Mouse (Mus musculus) midbrain, embryonic 16.5 days (tissue): ENCODE data around the gene Arsg. TPM values are rescaled to one million over a fixed set of nuclear protein-coding genes. Genes with fewer than 3 reads are reported as not detected.

Source experiments
- ATAC-seq: fragments of 200-750 bp; cut with Nextera tagmentation; 2 replicates; pipeline ENCODE4 v1.8.0; 2017; ENCODE audit warnings: moderate TSS enrichment
- H3K27ac ChIP-seq: fragments of 300-500 bp; sonication (generic); 2 replicates; pipeline ENCODE4 v1.5.1; 2014; ENCODE audit warnings: mild to moderate bottlenecking, low read length, mixed read lengths
- H3K27me3 ChIP-seq: fragments of 300-500 bp; sonication (generic); 2 replicates; pipeline ENCODE4 v1.6.1; 2014; ENCODE audit warnings: low read depth, low read length, mixed read lengths; ENCODE audit not compliant: control insufficient read depth, insufficient read depth
- H3K36me3 ChIP-seq: fragments of 300-500 bp; sonication (generic); 2 replicates; pipeline ENCODE4 v1.6.1; 2014; ENCODE audit warnings: mild to moderate bottlenecking, low read length, moderate library complexity, mixed read lengths; ENCODE audit not compliant: control insufficient read depth, insufficient read depth
- H3K4me1 ChIP-seq: fragments of 300-500 bp; sonication (generic); 2 replicates; pipeline ENCODE4 v1.6.1; 2014; ENCODE audit warnings: mild to moderate bottlenecking, low read length, mixed read lengths; ENCODE audit not compliant: control insufficient read depth, insufficient read depth
- H3K4me2 ChIP-seq: fragments of 300-500 bp; sonication (generic); 2 replicates; pipeline ENCODE4 v1.6.1; 2014; ENCODE audit warnings: mild to moderate bottlenecking, low read length, mixed read lengths
- H3K4me3 ChIP-seq: fragments of 300-500 bp; sonication (generic); 2 replicates; pipeline ENCODE4 v1.5.1; 2014; ENCODE audit warnings: low read depth, mild to moderate bottlenecking, low read length, moderate library complexity, mixed read lengths
- H3K9ac ChIP-seq: fragments of 300-500 bp; sonication (generic); 2 replicates; pipeline ENCODE4 v1.6.1; 2014; ENCODE audit warnings: low read depth, low read length, mixed read lengths
- H3K9me3 ChIP-seq: fragments of 300-500 bp; sonication (generic); replicated peaks from 2 replicates; pipeline ENCODE4 v1.6.1; 2014; ENCODE audit warnings: mild to moderate bottlenecking, low read length, mixed read lengths; ENCODE audit not compliant: control insufficient read depth, poor library complexity, severe bottlenecking
- WGBS: fragments of 180-500 bp; shearing (Covaris S2); extraction: QIAGEN DNeasy Blood & Tissue Kit; methylation state at CpG from one replicate; pipeline ENCODE4 v1.1.7; 2014; 5-methylcytosine and 5-hydroxymethylcytosine counted together
- polyA plus RNA-seq: library from polyadenylated mRNA; unstranded; fragments of >200 nt; fragmentation: Nextera tagmentation; extraction: Ambion mirVana; gene quantifications from 2 replicates; pipeline ENCODE4 v1.2.1, GENCODE M21; 2015

Gene Arsg
- polyA plus RNA-seq, 1 experiment from 2014 or later = 4.2 TPM

- H3K9ac ChIP-seq = no peak overlapping the region
- no peaks in the 10 kb centered on the region for H3K27me3 ChIP-seq
- H3K36me3 ChIP-seq = no peaks in the 10 kb centered on the region; the same call in 1 of the 2 replicates
- H3K27ac ChIP-seq = no peak overlapping the region
- 82% methylated on average over 5 of the region's 5 CpGs for WGBS
- H3K4me3 ChIP-seq = no peak overlapping the region
- H3K4me2 ChIP-seq = no peak overlapping the region
- no peaks in the 10 kb centered on the region for H3K4me1 ChIP-seq
- H3K9me3 ChIP-seq = no peaks in the 10 kb centered on the region
- no peak for ATAC-seq
These were observed 12.6 kb upstream of the Arsg start for GRCm38 (mm10) chr11:109460586-109460985.

- no peak overlapping the region for H3K4me2 ChIP-seq
- no peaks in the 10 kb centered on the region for H3K4me1 ChIP-seq
- no peaks in the 10 kb centered on the region for H3K36me3 ChIP-seq
- no peaks in the 10 kb centered on the region; the same call in 1 of the 2 replicates for H3K27me3 ChIP-seq
- H3K4me3 ChIP-seq = no peak overlapping the region
- WGBS = 94% methylated on average over 4 of the region's 4 CpGs
- no peak overlapping the region for H3K9ac ChIP-seq
- H3K27ac ChIP-seq = no peak overlapping the region
- no peaks in the 10 kb centered on the region for H3K9me3 ChIP-seq
- no peak for ATAC-seq
These were observed 8.1 kb upstream of the Arsg start for GRCm38 (mm10) chr11:109465068-109465467.

- Histone ChIP-seq H3K4me1 (peaks cover 2% of the 10 kb centered on the region; the same call in 1 of the 2 replicates), H3K36me3 (no peaks in the 10 kb centered on the region), H3K4me2 (no peak overlapping the region), H3K9me3 (no peaks in the 10 kb centered on the region), H3K4me3 (no peak overlapping the region), H3K27ac (no peak overlapping the region), H3K9ac (no peak overlapping the region), H3K27me3 (peaks cover 5% of the 10 kb centered on the region)
- ATAC-seq = no peak
- WGBS = 93% methylated on average over 8 of the region's 8 CpGs
These were observed 6.2 kb upstream of the Arsg start for GRCm38 (mm10) chr11:109466987-109467386.

GRCm38 (mm10) chr11:109468133-109468532, 5.0 kb upstream of the Arsg start:
- H3K27ac ChIP-seq = no peak overlapping the region
- no peaks in the 10 kb centered on the region for H3K9me3 ChIP-seq
- H3K36me3 ChIP-seq = no peaks in the 10 kb centered on the region
- H3K4me2 ChIP-seq = no peak overlapping the region
- peaks cover 4% of the 10 kb centered on the region; the same call in 1 of the 2 replicates for H3K4me1 ChIP-seq
- WGBS = 92% methylated on average over 5 of the region's 5 CpGs
- peaks cover 5% of the 10 kb centered on the region for H3K27me3 ChIP-seq
- no peak overlapping the region for H3K4me3 ChIP-seq
- ATAC-seq = no peak
- no peak overlapping the region for H3K9ac ChIP-seq

- Histone ChIP-seq H3K4me1 (peaks cover 7% of the 10 kb centered on the region; the same call in 1 of the 2 replicates), H3K9me3 (no peaks in the 10 kb centered on the region), H3K9ac (no peak overlapping the region), H3K27me3 (peaks cover 5% of the 10 kb centered on the region), H3K4me2 (no peak overlapping the region), H3K27ac (no peak overlapping the region), H3K4me3 (no peak overlapping the region), H3K36me3 (no peaks in the 10 kb centered on the region)
- no peak for ATAC-seq
- WGBS = 70% methylated on average over 9 of the region's 9 CpGs
These were observed 3.0 kb upstream of the Arsg start for GRCm38 (mm10) chr11:109470170-109470569.

- H3K4me3 ChIP-seq = peak overlapping the region; percentile 60
- 37% methylated on average over 15 of the region's 15 CpGs for WGBS
- no peak for ATAC-seq
- no peaks in the 10 kb centered on the region for H3K9me3 ChIP-seq
- H3K9ac ChIP-seq = no peak overlapping the region
- peaks cover 5% of the 10 kb centered on the region for H3K27me3 ChIP-seq
- peaks cover 7% of the 10 kb centered on the region; the same call in 1 of the 2 replicates for H3K4me1 ChIP-seq
- no peaks in the 10 kb centered on the region for H3K36me3 ChIP-seq
- peak overlapping the region; percentile 86 for H3K4me2 ChIP-seq
- no peak overlapping the region for H3K27ac ChIP-seq
These were observed 2.0 kb upstream of the Arsg start for GRCm38 (mm10) chr11:109470921-109471861.

GRCm38 (mm10) chr11:109472171-109472691, 943 bp upstream of the Arsg start:
- H3K27ac ChIP-seq = no peak overlapping the region
- H3K36me3 ChIP-seq = no peaks in the 10 kb centered on the region
- H3K4me3 ChIP-seq = peak overlapping the region; percentile 60
- under 1% methylated on average over 33 of the region's 33 CpGs for WGBS
- ATAC-seq = no peak
- H3K4me1 ChIP-seq = peaks cover 7% of the 10 kb centered on the region; the same call in 1 of the 2 replicates
- H3K27me3 ChIP-seq = peaks cover 5% of the 10 kb centered on the region
- no peaks in the 10 kb centered on the region for H3K9me3 ChIP-seq
- H3K4me2 ChIP-seq = peak overlapping the region; percentile 86
- peak overlapping the region; percentile 76 for H3K9ac ChIP-seq

GRCm38 (mm10) chr11:109472821-109473170, 378 bp upstream of the Arsg start:
- Histone ChIP-seq H3K9me3 (no peaks in the 10 kb centered on the region), H3K4me1 (peaks cover 7% of the 10 kb centered on the region; the same call in 1 of the 2 replicates), H3K27me3 (peaks cover 5% of the 10 kb centered on the region), H3K27ac (peak overlapping the region; percentile 92), H3K9ac (peak overlapping the region; percentile 76), H3K36me3 (no peaks in the 10 kb centered on the region), H3K4me2 (peak overlapping the region; percentile 86), H3K4me3 (peak overlapping the region; percentile 60)
- ATAC-seq = no peak; the same call in 1 of the 2 replicates
- under 1% methylated on average over 12 of the region's 13 CpGs for WGBS
